Mouse (Mus musculus): Measurements from ENCODE around the gene Tmem198.

- TF ChIP-seq POLR2A (IDR thresholded peaks at IDR 0.05; ENCODE audit: control insufficient read depth, extremely low read depth, insufficient read depth, low read length, poor library complexity) (no peak), CTCF (IDR thresholded peaks at IDR 0.05; ENCODE audit: borderline replicate concordance, control insufficient read depth, extremely low read depth, insufficient read depth, low read length, poor library complexity) (no peak)
These were observed 22.4 kb upstream of the Tmem198 start for GRCm38 (mm10) chr1:75456746-75457564.

Measured in thymus, adult 2 months (tissue).